Mouse (Mus musculus): Measurements from ENCODE around the gene Gcnt2.

DNA sequence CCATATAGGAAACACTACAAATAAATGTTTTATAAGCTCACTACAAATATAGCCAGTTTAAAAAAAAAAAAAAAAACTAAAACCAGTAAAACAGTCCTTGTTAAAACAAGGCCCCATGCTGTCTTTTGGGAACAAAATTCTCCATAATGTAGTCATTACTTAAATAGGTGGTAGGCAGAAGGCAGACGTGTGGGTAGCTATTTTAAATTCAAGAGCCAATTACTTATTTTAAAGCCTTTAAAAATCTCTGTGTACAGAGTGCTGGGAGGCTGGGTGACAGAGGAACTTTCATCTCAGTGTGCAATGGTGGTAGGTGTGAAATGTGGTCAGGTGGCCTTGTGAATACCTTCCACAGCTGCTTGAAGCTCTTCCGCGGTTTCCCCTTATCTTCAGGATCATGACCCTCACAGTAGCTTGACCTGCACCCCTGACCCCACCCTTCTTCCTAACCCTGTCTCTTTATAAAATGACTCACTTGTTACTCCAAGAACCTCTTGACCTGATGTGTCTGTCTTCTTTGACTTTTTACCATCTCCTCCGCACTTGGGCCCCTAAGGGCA is 64.3 kb downstream of the Gcnt2 start:
- TF ChIP-seq CTCF (IDR thresholded peaks at IDR 0.05; ENCODE audit: control insufficient read depth, insufficient read depth, low read length) (no peak), POLR2A (IDR thresholded peaks at IDR 0.05; ENCODE audit: borderline replicate concordance, control insufficient read depth, low read depth, low read length) (no peak)

Measured in bone marrow, adult 2 months (tissue).